Mouse (Mus musculus) lung, adult 18-20 months (tissue): Measurements from ENCODE around the gene Sept1.

Source experiments
- DNase-seq, 2 experiments: peaks; one replicate each; pipeline ENCODE4 v3.0.0; 2022; ENCODE audit warnings: mixed read lengths in 2 of 2

Sept1 gene

DNA sequence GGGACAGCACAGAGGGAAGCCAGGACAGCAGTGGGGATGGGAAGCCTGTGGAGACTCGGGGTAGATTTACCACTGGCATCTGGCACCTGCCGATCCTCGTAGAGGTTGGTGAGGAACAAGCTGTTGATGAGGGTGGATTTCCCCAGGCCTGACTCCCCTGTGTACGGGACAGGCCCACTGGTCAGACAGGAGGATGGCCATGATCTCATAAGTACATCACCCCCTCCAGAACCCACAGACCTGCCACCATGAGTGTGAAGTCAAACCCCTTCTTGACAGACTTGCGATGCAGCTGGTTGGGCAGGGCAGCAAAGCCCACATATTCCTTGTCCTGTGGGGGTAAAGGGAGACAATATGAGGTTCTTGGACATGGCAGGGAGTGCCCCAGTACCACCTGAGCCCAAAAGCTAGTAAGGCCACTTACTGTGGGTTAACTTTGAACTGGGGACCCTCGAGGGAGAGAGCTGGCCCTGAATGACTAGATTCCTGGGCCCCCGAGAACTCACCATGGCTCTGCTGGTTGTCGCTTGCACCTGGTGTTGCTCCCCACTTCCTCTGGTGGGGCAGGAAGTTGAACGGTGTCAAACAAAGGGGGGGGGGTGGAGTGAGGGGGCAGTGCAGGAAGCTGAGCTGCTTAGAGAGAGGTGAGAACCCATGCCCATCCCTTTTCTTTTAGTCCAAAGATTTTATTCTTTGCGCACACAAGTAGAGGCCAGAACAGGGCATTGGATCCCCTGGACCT, 14.9 kb downstream of the Sept1 start:
- no peak for DNase-seq

DNA sequence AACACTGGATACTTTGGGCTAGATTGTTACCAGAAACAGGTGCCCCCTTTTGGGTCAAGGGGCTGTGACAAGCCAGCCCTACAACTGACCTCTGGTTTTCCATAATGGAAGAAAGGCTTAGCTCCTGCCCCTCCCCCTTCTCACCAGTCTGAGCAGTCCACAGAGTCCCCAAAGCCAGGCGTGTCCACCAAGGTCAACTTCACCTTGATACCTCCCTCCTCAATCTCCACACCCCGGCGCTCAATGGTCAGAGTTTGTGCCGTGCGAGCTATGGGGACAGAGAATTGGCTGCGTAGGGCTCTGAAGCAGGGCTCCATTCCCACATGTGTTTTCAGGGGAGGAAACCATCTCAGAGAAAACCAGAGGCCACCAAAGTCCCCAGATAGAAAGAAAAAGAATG, 15.5 kb downstream of the Sept1 start:
- DNase-seq, result no peak

DNA sequence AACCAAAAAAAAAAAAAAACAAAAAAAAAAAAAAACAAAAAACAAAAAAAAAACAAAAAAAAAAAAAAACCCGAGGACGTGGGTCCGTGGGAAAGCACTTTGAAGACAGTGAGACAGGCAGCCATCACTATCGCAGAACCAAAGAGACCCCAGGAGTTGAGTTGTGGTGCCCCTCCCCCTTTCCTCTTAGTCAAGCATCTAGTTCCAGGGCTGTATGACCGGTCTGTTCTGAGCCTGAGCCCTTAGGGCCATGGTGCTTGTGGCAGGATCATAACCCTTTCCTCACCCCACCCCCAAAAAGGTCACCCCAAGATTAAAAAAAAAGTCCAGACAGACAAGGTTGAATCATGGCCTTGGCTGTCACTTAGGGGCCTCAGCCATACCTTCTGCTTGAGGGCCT, 16.6 kb downstream of the Sept1 start:
- DNase-seq, result no peak

DNA sequence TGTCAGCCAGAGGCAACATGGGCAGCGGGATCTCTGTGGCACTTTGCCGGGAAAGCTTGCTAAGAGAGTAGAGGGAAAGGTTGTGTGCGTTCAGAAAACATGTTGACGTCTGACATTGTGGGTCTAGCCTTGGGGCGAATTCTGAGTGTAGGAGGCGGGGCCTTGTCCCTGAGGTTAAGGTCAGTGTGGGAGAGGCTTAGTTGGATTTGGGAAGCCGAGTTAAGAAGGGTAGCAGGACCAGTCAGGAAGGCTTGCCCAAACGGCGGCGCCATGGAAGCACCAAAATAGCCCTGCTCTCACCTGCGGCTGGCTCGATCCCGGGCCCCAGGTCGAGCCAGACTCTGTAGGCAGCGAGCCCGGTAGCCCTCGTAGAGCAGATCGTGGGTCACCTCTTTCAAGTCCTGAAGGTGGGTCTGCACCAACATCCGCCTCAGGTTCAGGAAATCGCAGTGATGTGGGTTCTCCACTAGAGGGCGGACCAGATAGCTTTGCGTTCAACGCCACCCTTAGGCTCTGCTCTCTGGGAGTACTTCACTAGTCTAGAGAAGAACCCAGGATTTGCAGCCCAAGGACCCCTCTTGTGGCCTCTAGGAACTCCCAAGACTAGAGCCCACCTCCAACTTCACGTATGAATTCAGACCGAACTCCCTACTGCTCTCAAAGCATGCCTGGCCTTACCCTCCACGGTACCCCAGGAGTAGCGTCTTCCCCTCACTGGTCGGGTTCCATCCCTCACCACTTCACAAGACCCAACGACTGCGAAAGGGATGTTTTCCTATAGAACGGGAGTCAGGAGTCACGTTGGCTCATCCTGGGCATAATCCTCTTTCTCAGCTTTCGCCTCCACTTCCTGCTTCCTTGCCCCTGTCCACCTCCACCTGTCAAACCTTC, 17.7 kb downstream of the Sept1 start:
- peak; percentile 62 to 72 for DNase-seq

DNA sequence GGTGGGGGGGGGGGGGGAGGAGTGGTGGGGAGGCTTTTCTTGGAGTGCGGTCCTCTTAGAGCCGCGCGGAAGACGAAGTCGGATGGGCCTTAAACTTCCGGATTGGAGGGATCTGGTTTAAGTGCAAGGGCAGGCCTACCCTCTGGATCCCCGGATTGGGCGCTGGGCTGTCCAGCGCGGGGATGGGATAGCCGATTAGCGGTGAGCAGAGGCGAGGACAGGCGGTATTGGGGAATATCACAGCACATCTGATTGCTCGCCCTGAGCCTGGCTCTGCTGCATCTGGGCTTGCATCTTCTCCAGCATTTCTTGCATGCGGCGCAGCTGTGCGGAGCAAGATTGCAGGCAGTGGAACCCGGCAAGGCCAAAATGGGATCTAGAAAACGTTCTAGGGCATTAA, 18.4 kb downstream of the Sept1 start:
- no peak for DNase-seq

DNA sequence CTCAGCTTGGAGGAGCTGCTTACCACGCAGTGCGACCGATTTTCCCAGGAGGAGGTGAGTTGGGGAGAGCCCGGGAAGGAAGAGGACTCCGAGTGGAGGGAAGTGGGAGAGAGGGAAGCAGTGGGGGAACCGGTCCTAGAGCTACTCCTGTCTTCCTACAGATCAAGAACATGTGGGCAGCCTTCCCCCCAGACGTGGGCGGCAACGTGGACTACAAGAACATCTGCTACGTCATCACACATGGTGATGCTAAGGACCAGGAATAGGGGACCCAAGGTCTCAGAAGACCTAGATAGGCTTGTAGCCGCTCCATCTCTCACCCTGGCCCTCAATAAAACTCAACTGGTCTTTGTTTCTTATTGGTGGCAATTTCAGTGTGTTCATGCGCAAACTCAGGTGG, 19.0 kb downstream of the Sept1 start:
- no peak for DNase-seq

DNA sequence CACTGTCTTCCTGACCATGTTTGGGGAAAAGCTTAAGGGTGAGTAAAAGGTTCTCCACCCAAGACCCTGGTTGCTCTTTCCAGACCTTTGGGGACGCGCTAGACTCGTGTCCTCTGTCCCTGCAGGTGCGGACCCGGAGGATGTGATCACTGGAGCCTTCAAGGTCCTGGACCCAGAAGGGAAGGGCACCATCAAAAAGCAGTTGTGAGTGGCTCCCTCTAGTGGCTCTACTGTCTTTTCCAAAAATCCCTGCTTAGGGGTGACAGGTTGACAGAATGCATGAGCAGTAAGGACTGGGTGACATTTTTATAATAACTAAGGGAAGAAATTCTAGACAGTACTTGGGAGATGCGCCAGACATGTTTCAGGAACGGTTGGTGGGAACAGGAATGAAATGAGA, 19.4 kb downstream of the Sept1 start:
- DNase-seq, result peak in 1 of 2 experiments; percentile 48

DNA sequence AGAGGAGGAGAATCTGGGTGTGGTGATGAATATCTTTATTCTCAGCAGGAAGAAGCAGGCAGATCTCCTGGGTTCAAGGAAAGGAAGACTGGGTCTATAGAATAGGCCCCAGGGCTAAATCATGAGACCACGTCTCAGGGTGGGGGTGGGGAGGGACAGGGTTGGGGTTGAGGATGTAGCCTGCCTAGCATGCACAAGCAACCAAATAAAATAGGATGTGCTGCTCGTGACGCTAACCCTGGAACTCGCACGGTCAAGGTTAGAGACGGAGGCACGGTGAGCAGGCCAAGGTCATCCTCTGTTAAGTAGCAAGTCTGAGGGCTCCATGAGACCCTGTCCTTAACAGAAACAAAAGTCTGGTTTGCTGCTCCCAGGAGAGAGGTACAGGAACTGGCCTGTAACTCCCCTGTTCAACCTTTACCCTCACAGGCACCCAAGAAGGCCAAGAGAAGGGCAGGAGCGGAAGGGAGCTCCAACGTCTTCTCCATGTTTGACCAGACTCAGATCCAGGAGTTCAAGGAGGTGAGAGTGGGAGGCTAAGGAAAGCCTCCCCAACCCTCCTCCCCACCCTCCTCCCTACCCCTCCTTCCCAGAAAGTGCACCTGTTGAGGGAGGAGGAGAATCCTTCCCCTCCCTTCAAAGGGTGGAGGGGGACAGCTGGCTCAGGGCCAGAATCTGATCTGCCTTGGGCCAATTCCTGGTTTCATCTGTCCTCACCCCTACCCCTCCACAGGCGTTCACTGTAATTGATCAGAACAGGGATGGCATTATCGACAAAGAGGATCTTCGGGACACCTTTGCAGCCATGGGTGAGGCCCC, 20.3 kb downstream of the Sept1 start:
- no peak for DNase-seq

DNA sequence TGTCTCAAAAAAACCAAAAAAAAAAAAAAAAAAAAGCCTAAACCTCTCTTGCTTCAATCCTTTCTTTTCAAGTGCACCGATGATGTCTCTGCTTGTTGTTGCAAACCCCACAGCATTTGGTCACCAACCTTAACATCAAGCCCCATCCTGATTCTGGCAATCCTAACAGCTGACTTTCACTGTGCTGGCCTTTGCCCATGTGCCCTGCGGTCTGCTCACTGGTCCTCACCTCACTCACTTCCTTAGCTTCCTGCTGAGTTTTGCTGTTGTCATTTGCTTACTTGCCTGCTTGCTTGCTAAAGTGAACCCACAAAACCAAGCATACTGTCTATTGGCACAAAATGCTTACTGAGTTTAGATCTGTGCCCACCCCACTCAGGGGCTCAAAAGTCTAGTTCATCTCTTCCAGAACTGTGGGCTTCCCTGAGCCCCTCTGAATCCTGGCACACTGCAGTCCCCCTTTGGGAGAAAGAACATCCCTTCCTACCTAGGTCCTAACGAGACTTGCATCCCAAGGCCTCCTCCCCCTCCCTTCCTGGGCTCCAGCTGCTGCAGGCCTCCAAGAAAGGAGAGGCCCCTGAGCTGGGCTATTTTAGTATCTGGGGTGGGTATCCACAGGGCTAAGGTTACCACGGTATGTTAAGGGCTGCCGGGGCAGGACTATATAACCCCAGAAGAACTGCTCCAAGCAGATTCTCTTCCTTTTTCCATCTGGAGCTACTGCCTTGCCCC, 21.8 kb downstream of the Sept1 start:
- DNase-seq, result no peak

DNA sequence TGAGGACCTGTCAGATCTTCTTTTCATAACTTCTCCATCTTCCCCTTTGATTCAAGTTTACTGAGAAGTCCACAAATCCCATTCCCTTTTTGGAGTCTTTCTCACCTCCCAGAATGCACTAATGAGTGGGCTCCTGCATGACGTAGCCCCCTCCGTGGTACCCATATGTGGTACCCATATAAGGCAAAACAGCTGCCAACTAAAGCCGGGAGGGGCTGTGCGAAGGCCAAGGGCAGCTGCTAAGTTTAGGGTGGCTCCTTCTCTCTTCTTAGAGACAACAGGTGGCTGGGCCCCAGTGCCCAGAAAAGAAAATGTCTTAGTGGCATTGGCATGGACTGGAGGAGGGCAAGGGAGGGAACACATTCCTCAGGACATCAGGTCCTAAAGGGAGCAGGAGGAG, 22.7 kb downstream of the Sept1 start:
- no peak for DNase-seq

DNA sequence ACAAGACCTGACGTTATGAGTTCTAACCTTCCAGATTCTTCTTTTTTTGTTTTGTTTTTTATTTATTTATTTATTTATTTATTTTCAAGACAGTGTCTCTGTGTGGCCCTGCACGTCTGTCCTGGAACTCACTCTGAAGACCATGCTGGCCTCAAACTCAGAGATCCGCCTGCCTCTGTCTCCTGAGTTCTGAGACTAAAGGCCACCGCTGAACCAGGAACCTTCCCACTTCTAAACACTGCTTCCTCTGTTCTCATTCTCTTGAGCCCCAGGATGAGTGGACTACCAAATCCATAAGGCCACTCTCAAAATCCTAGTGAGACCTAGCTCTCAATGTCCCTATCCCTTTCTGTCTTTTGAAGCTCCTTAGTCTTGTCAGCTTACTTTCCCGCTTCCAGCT, 23.1 kb downstream of the Sept1 start:
- DNase-seq, result no peak

DNA sequence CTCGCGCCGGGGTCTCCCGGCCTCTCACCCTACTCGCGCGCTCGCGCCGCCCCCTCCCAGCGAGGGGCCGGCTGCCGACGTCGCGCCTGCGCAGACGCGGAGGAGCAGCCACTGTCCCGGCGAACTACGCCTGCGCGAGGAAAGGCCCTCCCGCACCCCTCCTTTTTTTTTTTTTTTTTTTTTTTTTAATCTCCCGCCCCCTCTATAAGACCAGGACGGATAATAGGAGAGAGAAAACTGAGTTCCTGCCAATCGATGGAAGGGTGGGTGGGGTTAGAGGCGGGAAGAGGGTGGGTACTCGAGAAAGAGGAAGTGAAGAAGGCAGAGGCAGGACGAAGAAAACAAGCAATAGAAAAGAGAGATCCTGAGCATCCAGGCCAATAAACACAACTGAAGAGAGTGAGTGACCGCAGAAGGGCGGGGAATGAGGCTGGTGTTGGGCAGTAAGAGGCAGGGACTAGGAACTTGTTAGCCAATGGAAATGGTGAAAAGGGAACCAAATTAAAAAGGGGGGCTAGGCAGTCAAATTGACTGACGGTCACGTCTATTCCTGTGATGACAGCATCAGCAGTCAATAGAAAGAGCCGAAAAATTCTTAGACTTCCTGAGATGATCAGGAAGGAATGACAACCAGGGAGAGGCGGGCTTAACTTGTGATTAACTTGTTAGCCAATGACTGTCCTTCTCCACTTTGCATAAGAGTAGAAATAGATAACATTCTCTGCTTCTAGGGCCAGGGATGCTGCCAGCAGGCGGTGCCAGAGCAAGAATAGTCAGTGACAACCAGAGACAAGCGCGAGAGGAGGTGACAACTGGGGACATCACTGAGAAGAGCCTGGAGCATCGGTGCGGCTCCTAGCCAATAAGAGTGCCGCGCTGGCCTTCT, 24.1 kb downstream of the Sept1 start, which contains the start of gene Mylpf:
Mylpf (plus strand) TSS at position 338 of the 886 bp plus-strand sequence.
- DNase-seq, result peak; percentile 97 to 98

DNA sequence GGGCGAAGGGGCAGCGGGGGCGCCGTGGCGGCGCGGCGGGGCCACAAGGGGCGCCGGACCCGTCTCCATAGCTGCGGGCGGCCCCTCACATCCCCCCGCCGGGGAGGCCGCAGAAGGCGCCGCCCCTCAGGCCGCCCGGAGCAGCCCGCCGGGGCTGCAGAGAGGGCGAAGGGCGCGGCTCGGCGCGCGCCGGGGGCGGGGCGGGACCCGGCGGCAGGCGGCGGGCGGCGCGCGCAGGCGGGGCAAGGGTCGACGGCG, 24.7 kb downstream of the Sept1 start, which contains the start of gene Tbc1d10b:
Tbc1d10b (minus strand) TSS at position 174 of the 258 bp plus-strand sequence.
- no peak for DNase-seq

DNA sequence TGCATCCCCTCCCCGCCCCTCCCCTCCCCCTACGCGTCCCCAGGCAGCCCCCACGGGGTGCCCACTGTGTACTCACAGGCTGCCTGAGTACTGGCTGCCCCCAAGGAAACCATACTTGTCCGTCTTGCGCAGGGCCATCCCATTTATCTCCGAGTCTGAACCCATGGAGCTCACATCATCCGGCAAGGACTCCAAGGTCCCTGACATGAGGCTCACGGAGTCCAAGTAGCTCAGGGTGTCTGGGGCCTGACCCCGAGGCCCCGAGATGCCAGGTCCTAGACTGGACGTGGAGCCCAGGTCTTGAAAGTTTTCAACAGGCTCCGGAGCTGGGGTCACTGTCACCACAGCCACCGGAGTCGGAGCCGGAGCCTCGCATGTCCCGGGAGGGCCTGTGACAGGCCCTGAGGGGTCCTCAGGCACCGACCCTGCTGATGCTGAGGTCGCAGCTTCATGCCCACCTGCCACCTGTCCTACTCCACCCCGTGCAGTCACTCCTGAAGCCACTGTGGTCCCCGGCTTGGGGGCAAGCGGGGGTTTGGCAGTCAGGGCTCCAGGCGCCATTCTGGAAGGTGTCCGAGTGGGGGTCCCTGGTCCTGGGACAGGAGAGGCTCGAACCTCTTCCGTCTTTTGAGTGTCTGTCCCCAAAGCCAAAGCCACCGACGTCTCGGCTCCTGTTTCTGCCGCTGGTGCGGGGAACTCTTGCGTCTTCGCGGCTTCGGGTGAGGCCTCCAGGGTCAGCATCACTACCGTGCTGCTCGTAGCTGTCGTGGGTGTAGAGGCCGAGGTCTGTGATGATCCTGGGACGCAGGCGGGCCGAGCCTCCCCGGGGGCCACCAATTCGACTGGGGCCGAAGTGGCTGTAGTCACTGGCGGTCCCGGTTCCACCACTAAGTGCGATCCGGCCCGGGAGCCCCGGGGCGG, 25.3 kb downstream of the Sept1 start:
- peak; percentile 36 to 46 for DNase-seq

DNA sequence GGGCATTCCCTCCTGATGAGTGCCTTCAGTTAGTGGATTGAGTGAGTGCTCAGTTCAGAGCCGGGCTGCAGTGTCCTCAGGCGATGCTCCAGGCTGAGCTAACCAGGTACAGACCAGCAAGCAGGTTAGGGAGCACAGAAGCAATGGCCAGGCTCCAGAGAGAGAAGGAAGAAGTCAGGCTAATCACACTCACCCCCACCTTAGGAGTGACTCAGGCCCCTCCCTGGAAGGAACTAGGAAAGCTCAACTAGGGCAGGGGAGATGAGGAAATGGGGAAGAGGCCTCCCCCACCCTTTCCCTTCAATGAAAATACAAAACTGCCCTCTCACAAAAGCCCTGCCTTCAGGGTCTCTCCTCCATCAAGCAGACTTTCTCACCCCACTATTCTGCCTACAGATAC, 26.3 kb downstream of the Sept1 start:
- no peak for DNase-seq

DNA sequence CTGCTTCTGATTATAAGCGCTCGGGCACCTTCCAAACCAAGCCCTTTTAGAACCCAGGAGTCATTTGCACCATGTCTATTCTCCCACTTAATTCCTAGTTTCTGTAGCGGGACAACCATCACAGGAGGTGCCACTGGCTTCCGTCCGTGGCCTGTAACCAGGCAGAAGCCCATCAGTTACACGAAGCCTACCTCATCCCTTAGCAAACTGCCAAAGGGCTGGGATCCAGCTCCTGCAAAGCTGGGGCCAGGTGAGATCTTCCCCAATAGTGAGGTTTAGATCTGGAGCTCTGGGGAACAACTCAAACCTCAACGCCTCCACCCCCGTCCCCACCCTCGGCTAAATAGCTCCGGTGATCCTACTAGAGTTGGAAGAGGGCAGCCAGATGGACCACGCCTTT, 36.4 kb downstream of the Sept1 start:
- no peak for DNase-seq

DNA sequence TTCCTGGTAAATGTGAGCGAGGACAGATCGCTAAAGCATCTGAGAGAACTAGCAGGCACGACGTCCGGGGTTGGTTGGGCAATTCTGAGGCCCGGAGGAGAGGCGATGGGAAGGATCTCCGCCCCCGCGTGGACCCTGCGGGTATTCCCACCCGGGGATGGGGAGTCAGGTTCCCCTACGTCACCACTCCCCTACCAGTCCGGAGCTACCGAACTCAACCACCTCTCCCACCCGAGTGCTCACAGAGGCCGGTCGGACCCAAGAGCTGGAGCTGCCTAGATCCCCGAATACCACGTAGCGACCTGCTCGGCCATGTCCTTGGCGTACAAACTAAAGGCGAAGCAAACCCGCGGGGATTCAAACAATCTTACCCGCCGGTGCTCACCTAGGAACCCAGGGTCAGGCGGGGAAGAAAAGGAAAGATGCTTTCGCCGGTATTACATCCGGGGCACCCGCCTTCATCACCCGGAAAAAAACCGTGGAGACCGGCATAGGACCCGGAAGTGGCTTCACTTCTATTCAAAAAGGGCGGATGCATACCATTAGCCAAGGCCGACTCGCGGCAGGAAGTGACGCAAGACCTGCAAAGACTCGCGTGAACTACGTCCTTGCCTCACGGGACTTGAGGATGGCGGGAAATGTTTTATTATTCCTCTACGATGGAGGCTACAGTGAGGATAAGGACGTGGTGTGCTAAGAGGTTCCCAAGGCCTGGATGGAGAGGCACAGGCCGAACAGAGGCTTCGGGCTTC, 37.2 kb downstream of the Sept1 start, which contains the start of gene Cd2bp2:
Cd2bp2 (minus strand) TSS at position 507 of the 752 bp plus-strand sequence.
- DNase-seq, result peak; percentile 97 to 98

DNA sequence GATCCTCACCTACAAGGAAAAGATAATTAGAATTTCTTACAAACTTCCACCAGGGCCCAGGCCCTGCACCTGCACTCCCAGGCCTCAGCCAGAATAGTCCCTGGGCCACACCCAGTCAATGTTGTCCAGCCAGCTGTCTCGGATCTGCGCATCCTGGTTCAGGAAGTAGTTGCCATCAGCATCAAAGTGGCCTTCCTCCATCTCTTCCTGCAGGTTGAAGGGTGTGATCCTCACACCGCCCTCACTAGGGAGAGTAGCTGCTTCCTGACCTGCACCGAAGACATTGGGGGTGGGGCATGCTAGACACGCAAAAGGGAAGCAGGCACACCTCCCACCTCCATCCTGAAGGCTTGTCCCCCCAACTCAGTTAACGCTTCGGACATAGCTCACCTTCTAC, 38.3 kb downstream of the Sept1 start:
- DNase-seq, result no peak

DNA sequence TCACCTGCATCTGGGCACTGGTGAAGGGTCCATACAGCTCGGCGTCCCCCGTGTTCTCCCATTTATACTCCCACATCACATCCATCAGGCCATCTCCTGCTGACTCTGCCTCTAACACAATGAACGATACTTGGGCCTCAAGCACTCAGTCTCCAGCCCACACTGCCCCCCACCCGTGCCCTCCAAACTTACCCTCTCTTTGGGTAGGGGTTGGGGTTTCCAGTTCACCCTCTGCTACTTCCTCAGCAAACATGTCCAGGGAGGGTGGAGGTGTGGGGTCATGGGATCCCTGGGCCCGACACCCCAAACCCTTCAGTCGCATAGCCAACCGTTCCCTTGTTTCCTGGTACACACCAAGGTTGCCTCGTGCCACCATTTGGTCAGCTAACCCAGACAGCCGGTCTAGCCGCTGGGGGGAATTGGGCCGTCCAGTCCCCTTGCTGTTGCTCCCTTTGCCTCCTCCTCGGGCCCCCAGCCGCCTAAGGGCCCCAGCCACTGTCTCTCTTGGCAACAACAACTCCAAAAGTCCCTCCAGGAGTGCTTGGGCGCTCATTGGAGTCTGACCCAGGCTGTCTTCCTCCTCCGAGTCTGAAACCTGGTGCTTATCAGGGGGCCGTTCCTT, 38.8 kb downstream of the Sept1 start:
- DNase-seq, result no peak
